Mouse (Mus musculus) NIH3T3 (cell line): ENCODE measurements around the gene Rragd.
"Not testable (repeated sequence)": the region's sequence is repeated elsewhere in the genome, so short reads cannot be mapped to it uniquely, and the experiment has no call there.

Experiments
- DNase-seq: peaks from one replicate; pipeline ENCODE4 v3.0.0-alpha.2; 2012; ENCODE audit warnings: low read depth

The Rragd gene

DNA sequence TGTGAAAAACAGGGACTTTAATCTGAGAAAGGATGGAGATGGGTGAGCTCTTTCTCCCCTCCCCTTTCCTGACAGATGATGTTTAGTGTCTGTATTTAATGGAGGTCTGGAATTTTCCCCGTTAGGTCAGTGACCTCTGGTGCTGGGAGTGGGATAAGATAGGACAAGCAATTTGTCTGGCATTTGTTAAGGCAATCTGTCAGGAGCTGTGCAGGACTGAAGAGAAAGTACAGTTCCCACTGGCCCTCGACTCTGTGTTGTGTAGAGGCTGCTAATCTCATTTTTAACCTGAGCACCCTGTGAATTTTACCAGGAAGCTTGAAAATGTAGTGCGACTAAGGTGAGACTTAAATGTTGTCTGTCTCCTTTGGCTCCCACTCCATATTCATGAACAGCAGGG, 2.8 kb downstream of the Rragd start:
- DNase-seq: no peak

DNA sequence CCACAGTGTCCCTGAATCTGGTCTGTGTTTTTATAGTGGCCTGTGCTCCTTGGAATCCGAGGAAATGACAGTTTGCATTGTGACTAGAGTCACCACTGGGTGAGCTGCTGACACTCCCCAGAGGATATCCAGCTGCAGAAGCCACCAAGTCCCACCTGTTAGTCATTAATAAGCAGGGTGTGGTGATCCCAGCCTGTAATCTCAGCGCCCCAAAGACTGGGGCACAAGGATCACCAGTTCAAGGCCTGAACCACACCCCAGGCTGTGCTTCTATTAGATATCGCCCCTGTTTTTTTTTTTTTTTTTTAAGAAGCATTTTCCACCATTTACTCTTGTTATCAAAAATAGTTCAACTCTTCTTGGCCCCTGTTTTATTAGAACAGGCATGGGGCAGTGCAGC, 4.2 kb downstream of the Rragd start:
- DNase-seq: no peak

DNA sequence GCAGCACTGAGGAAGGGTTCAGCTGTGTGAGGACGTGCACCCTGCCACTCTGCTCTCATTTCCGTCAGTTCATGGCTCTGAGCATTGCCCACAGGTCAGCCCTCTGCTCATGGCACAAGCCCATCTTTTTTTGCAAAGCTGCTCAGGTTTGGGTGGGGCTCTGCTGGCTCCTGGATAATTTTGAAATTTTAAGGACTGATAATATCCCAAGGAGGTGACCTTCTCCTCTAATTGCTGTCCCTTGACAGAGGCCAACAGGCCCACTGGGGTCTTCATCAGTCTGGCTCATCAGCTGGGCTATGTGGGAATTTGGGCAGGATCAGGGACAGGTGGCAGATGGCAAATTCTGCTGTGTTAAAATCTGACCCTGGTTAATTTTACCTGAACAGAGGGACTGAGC, 6.5 kb downstream of the Rragd start:
- no peak for DNase-seq

DNA sequence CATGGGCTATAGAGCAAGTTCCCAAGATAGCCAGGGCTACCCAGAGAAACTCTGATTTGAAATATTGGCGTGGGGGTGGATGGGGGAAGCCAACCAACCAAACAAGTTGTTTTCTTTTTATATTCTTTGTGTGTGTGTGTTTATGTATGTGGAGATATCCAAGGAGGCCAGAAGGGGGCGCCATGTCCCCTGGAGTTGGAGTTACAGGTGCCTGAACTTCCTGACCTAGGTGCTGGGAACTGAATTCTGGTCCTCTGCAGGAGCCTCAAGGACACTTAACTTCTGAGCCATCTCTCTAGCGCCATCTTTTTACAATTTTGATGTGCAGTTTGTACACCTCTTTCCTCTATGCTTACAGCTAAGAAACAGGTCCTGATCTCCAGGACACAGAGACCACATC, 11.3 kb downstream of the Rragd start:
- DNase-seq: no peak

DNA sequence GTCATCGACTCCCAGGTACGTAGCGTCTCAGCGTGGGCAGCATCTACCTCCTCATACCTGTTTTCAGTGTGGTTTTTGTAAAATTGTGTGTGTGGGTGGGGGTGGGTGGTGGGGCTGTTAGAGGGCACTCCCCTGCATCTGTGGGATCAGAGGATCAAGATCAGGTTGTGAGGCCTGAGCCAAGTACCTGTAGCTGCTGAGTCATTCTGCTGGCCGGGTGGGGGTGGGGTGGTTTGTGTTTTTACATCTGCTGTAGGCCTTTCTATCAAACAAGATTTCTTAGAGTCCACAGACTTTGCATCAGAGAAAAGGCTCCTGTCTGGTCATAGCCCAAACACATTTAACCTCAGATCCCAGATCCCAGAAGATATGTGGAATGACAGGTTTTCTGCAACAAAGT, 13.2 kb downstream of the Rragd start:
- no peak for DNase-seq

DNA sequence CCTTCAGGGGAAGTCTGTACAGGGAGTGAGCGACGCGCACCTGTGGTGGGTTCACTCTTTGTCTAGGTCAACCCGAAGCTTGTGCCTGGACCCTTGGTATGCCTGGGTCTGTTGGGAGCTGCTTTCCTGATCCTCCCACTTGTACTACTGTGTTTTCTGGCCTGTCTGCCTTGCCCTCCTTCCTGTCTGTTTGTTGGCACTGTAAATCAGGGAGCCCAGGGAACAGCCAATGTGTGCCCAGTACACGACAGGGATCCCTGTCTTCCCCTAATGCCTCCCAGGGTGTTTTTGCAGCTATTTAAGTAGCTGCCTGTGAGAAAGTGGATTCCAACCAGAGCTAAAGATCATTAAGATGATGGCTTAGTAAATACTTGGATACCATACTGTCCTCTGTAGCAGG, 14.7 kb downstream of the Rragd start:
- no peak for DNase-seq

DNA sequence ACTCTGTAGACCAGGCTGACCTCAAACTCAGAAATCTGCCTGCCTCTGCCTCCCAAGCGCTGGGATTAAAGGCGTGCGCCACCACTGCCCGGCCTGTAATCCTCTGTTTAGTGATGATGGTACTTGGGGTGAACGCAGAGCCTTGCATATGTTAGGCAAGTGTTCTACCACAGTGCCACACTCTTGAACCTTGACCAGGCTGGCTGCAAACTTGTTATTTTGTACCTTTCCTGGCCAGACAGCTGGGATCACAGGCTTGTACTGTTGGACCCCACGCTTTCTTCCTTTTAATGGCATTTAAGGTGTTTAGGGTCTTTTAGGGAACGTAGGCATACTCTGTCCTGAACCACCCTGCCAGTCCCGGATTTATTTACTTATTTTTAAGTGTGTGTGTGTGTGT, 16.2 kb downstream of the Rragd start:
- DNase-seq: no peak

DNA sequence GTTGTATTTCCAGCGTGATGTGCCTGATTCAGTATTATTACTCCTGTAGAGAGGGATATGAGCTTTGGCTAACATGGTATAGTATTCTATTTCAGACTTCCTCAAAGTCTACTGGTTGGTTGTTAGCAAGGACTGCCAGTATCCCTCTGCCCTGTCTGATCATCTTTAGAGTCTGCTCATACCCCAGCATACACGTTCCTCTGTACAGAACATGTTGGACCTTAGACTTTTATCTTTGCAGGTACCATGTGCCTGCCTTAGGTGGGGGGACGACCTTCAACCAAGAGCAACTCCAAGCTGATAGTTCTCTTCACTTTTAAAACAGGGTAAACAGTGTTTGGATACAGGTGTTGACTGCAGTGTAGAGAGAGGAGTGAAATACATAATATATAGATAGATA, 19.2 kb downstream of the Rragd start:
- no peak for DNase-seq

DNA sequence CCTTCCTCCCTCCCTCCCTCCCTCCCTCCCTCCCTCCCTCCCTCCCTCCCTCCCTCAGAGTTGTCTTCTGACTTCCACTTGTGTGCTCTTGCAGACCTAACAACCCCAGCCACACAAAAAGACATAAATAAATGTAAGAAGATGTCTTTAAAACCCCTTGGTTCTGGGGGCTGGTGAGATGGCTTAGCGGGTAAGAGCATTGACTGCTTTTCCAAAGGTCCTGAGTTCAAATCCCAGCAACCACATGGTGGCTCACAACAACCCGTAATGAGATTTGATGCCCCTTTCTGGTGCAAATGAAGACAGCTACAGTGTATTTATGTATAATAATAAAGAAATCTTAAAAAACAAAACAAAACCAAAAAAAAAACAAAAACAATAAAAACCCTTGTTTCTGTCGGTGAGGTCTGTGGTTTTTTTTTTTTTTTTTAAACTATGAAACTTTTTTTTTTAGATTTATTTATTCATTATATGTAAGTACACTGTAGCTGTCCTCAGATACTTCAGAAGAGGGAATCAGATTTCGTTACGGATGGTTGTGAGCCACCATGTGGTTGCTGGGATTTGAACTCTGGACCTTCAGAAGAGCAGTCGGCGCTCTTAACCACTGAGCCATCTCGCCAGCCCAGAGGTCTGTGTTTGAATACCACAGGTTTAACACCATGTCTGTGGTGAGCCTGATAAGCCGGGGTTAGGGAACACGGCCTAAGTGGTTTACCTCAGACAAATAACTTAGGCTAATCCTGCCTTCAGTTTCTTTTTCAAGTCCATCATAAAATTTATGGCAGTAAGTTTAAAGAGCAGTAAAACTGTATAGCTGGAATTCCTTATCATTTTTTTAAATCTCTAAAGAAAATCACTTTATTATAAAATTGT, 23.0 kb downstream of the Rragd start:
- DNase-seq: not testable (repeated sequence)

DNA sequence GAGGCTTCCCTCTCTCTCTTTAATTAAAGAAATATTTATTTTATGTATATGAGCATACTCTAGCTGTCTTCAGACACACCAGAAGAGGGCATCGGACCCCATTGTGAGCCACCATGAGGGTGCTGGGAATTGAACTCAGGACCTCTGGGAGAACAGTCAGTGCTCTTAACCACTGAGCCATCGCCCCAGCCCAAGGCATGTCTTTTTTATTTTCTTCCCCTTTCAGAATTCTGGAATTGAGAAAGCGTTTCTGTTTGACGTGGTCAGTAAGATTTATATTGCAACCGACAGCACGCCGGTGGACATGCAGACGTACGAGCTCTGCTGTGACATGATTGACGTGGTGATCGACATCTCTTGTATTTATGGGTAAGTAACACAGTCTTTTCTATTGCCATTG, 24.0 kb downstream of the Rragd start:
- no peak for DNase-seq

DNA sequence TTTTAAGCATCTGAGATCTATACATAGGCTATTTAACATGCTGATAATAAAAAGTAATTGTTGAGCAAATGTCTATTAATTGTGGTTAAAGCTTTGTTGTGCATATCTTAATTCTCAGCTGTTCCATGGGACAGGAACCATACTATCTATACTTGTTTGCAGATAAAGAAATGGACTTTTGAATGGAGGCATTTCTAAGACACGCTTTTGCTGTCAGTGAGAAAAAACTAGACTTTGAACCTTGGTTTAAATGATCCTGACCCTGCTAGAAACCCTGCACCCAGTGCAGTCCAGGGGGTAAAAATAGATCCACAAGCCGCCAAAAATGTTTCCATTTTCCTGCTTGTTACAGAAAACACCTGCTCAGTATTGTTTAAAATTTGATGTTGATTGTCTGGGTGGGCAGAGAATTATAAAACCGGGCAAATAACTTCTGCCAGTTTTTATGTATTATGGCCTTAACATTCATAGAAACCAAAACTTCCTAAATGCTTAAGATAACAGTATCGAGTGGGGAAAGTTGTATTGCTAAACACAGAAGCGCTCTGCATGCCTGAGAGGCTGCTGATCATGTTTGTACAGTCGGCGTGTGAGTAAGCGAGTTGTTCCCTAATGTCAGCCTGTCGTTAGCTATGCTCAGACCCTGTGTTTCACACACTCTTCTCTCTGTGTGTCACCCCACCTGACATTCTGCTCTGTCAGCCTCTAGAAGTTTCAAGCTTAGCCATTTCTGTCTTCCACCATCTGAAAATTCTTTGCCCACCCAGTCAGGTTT, 24.8 kb downstream of the Rragd start:
- DNase-seq: no peak

DNA sequence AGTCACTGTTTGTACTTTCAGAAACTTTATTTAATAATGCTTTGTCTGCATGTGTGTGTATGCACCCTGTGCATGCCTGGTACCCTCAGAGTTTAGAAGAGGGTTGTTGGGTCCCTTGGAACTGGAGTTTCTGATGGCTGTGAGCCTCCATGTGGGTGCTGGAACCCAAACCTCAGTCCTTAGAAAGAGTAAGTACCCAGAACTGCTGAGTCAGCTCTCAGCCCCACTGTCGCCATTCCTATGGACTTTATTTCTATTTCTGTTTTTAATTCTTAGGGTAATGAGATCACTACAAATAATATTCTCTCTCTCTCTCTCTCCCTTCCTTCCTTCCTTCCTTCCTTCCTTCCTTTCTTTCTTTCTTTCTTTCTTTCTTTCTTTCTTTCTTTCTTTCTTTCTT, 27.2 kb downstream of the Rragd start:
- DNase-seq: no peak

DNA sequence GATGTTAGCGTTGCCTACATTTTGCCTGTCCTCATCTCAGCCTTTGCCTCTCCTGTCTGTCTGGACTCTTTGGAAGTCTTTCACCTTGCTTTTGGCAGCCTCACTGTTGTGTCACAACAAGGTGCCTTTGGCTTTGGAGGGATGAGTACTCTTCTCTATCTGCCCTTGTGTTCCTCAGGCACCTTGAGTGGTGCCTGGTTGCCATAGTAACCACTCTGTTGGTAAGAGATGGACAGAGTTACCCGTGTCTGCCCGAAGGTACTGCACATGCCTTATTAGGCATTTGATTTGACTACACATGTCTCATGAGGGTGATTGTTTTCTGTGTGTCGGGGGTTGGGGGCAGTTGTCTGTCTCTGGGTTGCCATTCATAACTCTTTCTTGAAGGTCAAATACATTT, 29.6 kb downstream of the Rragd start:
- no peak for DNase-seq

DNA sequence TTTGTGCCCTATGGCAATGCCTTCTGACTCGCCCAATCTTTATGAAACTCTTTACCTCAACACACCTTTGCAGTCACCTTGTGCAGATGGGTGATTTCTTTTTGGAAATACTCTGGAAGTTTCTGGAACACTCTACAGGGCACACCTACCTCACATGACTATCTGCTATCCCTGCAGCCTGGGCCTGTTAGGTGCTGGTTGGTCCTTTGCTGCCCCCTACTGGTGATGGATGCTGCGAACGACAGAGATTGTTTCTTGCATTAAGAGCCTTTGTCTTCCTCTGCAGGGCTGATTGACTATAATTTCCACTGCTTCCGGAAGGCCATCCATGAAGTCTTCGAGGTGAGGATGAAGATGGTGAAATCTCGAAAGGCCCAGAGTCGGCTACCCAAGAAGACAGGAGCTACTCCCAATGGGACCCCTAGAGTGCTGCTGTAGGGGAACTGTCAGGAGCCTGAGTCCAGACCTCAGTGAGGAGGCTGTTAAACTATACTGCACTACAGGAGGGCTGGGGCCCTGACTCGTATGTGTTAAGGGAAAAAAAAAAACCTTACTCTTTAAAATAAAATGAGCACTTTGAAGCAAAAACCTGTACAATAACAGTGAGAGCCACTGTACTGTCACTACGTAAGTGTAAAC, 35.6 kb downstream of the Rragd start:
- peak; percentile 93 for DNase-seq

DNA sequence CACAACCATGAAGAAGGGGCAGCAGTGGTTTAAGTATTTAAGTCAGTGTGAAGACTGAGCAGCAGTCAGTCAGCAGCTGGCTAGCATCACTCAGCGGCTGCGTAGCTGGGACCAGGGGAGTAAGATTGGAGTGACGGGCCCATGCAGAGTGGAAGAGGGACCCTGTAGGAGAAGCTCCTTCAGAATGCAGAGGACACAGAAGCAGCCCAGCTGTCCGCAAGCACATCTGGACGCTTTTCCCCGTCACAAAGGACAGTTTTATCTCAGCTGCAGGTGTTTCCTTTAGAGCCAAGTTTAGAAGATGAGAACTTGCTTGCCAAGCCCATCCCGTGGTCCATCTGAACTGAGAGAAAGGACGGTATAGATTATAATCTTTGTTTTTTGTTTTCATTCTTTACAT, 41.6 kb downstream of the Rragd start:
- no peak for DNase-seq

DNA sequence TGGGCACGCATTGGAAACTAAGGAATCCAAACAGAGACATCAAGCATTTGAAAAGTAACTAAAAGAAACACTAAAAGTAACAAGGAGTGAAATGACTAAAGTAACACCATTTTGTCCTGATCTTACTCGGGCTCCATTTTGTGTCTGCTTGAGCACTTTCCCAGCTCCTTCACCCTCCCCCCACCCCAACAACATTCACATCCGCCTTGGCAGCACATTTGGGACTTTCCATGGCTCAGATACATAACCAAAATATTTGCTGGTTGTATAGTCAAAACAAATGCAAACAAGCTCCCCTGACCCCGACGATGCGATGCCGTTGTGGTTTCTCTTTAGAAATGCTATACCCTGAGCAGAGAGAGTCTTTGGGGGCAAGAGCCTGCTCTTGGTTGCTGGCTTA, 46.3 kb downstream of the Rragd start:
- DNase-seq: no peak

DNA sequence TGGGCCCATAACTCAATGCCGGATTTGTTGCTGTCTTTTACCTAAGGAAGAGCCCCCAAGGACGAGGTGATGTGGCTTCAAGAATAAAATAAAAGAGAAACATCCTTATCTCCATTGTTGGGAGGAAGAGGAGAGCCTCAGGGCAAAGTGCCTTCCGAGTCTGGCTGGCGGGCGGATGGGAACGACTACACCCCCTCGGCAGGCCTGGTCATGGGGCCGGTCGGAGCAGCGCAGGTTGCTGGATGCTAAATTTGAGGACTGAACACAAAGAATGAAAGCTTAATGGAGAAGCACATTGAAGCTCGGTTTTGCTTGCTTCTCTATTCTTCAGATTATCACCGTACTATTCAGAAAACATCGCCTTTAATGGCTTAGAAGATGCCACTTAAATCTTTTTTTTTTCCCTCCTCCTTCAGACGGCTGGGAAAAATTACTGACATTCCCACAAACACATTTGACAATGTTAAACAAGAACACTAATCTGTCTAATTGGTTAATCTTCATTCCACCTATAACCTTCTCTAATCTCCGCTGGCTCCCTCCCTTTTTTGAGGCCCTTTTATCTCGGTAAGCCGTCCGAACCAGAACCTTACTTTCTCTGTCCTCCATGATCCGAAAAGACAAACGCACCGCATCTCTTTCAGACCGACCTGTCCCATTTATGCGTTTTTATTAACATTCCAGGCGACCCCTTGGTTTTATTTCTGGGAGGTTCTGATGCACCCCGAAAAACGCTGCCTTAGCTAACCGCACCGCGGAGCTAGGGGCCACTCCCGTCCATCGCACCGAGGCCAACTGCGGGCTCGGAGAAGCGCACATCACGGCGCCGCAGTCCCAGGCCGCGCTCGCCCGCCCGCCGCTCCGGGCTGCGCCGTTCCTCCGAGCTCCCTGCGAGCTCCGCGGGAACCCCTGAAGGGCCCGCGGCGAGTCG, 47.7 kb downstream of the Rragd start:
- peak; percentile 54 for DNase-seq

DNA sequence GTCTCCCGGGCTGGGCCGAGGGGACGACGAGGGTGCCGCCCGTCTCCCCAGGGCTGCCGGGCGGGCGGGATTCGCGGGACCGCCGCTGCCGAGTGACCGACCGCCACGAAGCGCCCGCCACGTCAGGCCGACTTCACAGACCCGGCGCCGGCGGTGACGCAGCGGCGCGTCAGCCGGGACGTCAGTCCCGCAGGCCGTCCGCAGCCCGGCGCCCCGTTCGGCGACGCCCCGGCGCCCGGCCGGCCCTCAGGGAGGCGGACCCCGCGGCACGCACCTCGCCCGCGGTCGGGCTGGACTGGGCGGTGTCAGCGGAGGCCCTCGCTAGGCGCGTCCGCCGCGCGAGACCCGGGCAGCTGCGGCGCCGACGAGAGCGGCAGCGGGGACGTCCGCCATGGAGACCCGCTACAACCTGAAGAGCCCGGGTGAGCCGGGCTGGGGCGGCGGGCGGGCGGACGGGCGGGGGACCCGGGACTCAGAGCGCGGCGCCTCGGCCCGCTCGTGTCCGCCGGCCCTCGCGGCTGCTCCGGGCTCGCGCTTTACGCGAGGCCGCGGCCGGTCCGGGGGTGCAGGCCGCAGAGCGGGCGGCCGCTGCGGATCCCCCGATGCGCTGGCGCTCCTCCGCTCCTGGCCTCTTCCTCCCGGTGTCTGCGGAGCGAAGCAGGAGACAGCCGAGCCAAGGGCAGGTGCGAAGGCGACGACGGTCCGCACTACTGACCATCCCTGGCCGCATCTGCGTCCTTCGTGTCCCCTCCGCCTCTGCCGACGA, 48.5 kb downstream of the Rragd start, which contains the start of gene Ube2j1:
Gene Ube2j1, plus strand, starts transcription at position 222 of the 766 bp plus-strand sequence.
- DNase-seq: peak; percentile 94

DNA sequence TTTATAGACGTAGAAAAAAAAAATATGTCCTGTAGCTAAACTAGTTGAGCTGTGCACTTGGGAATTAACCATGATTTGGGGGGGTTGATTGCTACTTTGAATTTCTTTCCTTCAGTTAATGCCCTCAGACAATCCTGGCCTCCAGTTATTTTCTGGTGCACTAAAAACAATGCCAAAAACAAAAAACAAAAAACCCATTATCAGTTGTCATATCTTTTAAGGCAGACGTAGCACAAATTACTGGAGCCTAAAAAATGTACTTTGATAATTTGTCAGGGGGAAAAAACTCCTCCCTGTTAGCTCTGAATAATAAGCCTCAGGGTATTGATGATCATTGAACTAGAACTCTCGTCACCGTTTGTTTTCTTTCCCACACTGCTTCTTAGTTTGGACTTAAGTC, 49.2 kb downstream of the Rragd start:
- DNase-seq: no peak

DNA sequence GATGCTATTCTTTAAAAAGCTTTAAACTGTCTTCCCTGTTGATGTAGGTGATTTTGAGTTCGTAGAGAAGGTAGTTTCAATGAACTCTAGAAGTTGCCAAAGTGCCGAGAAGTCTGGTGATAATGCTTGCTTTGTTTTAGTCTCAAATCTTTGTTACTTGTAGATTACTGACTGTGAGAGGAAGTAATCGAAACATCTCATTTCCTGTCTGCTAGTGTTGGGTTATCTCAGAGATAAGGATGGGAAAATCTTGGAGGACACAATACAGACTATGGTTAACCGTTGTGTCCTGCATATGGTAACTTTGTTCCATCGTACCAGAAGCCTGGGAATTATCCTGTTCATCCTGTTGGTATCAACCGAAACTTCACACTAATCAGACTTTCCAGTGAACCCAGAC, 50.7 kb downstream of the Rragd start:
- DNase-seq: no peak

DNA sequence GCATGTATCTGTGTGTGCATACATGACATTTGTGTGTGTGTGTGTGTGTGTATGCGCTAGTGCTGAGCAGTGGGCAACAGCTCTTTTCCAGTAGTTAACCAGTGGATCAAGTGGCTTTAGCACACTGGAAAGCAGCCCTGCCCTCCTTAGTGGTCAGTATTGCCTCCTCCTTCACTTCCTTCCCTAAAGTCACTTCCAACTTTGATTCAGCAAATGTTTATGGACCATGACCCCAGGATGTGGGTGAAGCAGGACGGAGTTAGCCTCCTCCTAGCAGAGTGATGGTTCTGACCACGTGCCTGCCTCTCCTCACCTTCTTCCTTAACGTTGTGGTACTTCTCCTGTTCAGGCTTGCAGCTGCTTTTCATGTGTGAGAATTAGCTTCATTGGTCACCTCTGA, 57.0 kb downstream of the Rragd start:
- DNase-seq: no peak
